Mouse (Mus musculus) olfactory bulb, adult 2 months (tissue): ENCODE measurements around the gene Lrrn2. TPM values are rescaled to one million over a fixed set of nuclear protein-coding genes. Genes with fewer than 3 reads are reported as not detected.
"Not testable (repeated sequence)": the region's sequence is repeated elsewhere in the genome, so short reads cannot be mapped to it uniquely, and the experiment has no call there.

Source experiments
- H3K27ac ChIP-seq: fragments of 200-500 bp; 2 replicates; pipeline ENCODE4 v1.5.1; 2012; ENCODE audit warnings: low read depth, low read length; ENCODE audit not compliant: insufficient read depth
- H3K4me1 ChIP-seq: fragments of 200-500 bp; 2 replicates; pipeline ENCODE4 v1.6.1; 2012; ENCODE audit warnings: low read length; ENCODE audit not compliant: control insufficient read depth, insufficient read depth
- H3K4me3 ChIP-seq: fragments of 200-500 bp; 2 replicates; pipeline ENCODE4 v1.5.1; 2012; ENCODE audit warnings: mild to moderate bottlenecking, low read depth, low read length, moderate library complexity; ENCODE audit not compliant: insufficient read depth
- CTCF ChIP-seq: fragments of 200-500 bp; IDR thresholded peaks from 2 replicates; pipeline ENCODE4 v1.5.1; 2012; ENCODE audit warnings: low read depth, mild to moderate bottlenecking, low read length, moderate library complexity; ENCODE audit not compliant: insufficient read depth
- POLR2A ChIP-seq: fragments of 200-500 bp; IDR thresholded peaks from 2 replicates; pipeline ENCODE4 v1.6.1; 2012; ENCODE audit warnings: mild to moderate bottlenecking, low read depth, low read length, moderate library complexity; ENCODE audit not compliant: insufficient read depth
- WGBS: fragments of 180-500 bp; shearing (Covaris S2); methylation state at CpG from one replicate; pipeline ENCODE4 v1.1.7; 2018; 5-methylcytosine and 5-hydroxymethylcytosine counted together
- polyA plus RNA-seq: library from polyadenylated mRNA; stranded (reverse); fragments of >200 nt; gene quantifications from 2 replicates; pipeline ENCODE4 v1.2.4, GENCODE M21; 2012; ENCODE audit warnings: low replicate concordance; ENCODE audit not compliant: missing spikeins, insufficient read depth, insufficient read length

Gene Lrrn2
- polyA plus RNA-seq, 1 experiment: not detected

- 96% methylated on average over 1 of the region's 1 CpGs for WGBS
- H3K4me1 ChIP-seq: no peaks in the 10 kb centered on the region
- TF ChIP-seq POLR2A (no peak), CTCF (no peak)
- no peak overlapping the region for H3K4me3 ChIP-seq
- no peak overlapping the region for H3K27ac ChIP-seq
These were observed 97.3 kb downstream of the Lrrn2 start for GRCm38 (mm10) chr1:132977402-132977801.

- 92% methylated on average over 6 of the region's 6 CpGs for WGBS
- Histone ChIP-seq H3K27ac (no peak overlapping the region), H3K4me3 (no peak overlapping the region), H3K4me1 (no peaks in the 10 kb centered on the region)
- TF ChIP-seq POLR2A: no peak
- TF ChIP-seq CTCF: no peak
These were observed 101.2 kb downstream of the Lrrn2 start for GRCm38 (mm10) chr1:132981232-132981631.

GRCm38 (mm10) chr1:132982728-132983127 lies 102.7 kb downstream of the Lrrn2 start:
- Histone ChIP-seq H3K27ac (no peak overlapping the region), H3K4me1 (0 out of 2 replicates have a peak, but pooled peaks cover 2% of the 10 kb centered on the region), H3K4me3 (no peak overlapping the region)
- WGBS: 55% methylated on average over 7 of the region's 7 CpGs
- TF ChIP-seq CTCF: no peak
- no peak for TF ChIP-seq POLR2A

- H3K4me3 ChIP-seq, H3K27ac ChIP-seq, H3K4me1 ChIP-seq: not testable (repeated sequence)
- WGBS: 85% methylated on average over 12 of the region's 12 CpGs
These were observed 108.7 kb downstream of the Lrrn2 start for GRCm38 (mm10) chr1:132988556-132989459.

Other genes starting within 250 kb of the Lrrn2 start
- gene Nfasc, start 138.5 kb upstream of the Lrrn2 start, polyA plus RNA-seq: 75.6 and 87.2 TPM in 2 replicates
- gene Mdm4, start 150.3 kb downstream of the Lrrn2 start, polyA plus RNA-seq: 64.3 and 103 TPM in 2 replicates
- 38.2 TPM in 1 of 2 replicates, not detected in the other for gene Pik3c2b, start 165.4 kb downstream of the Lrrn2 start, polyA plus RNA-seq